Mouse (Mus musculus) cortical plate, adult 2 months (tissue): ENCODE results near the gene Rnf123.

Source experiments
- CTCF ChIP-seq: fragments of 200-500 bp; IDR thresholded peaks from 2 replicates; pipeline ENCODE4 v1.5.1; 2011; ENCODE audit warnings: mild to moderate bottlenecking, control low read depth, low read length; ENCODE audit not compliant: insufficient read depth; ENCODE audit errors: extremely low read depth
- POLR2A ChIP-seq: fragments of 200-500 bp; IDR thresholded peaks from 2 replicates; pipeline ENCODE4 v1.6.1; 2011; ENCODE audit warnings: mild to moderate bottlenecking, low read length, control low read depth; ENCODE audit not compliant: insufficient read depth; ENCODE audit errors: extremely low read depth

DNA sequence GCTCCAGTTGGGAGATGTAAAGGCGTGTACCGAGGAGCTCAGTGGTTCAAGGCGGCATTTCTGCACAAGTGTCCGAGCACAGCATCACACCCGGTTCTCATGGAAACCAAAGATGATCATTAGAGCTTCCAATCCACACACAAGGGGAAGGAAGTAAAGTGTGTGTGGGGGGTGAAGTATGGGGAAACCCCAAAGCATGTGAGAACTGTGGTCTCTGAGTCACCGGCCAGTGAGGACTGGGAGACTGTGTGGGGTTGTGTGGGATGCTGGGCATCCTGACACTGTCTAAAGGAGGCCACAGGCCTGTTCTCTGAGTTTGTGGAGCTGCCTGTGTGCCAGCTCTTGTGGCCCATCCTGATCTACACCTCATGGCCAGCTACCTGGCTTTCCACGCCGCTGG, 37.5 kb upstream of the Rnf123 start:
- no peak for TF ChIP-seq POLR2A
- TF ChIP-seq CTCF: no peak
